Mouse (Mus musculus) liver, embryonic 14.5 days (tissue): ENCODE measurements at regions not wholly inside any gene's neighbourhood (a gene's known extent, or its start where the extent isn't known, plus 50 kb on each side); places are given as distances from the start of the nearest gene placed in this dataset.
"Not testable (repeated sequence)": the region's sequence is repeated elsewhere in the genome, so short reads cannot be mapped to it uniquely, and the experiment has no call there.

Source experiments
- ATAC-seq: fragments of 200-750 bp; cut with Nextera tagmentation; 2 replicates; pipeline ENCODE4 v1.8.0; 2017; ENCODE audit warnings: moderate number of reproducible peaks, mild to moderate bottlenecking, moderate library complexity; ENCODE audit not compliant: insufficient read depth
- DNase-seq, 3 experiments: peaks; one replicate each; pipeline ENCODE4 v3.0.0-alpha.2; 2012 to 2013; ENCODE audit warnings: low read depth in 3 of 3, low spot score in 3 of 3
- H3K27ac ChIP-seq: fragments of 300-500 bp; sonication (generic); 2 replicates; pipeline ENCODE4 v1.5.1; 2014; ENCODE audit warnings: moderate library complexity, mild to moderate bottlenecking, control low read depth, inconsistent platforms
- H3K27me3 ChIP-seq: fragments of 300-500 bp; sonication (generic); 2 replicates; pipeline ENCODE4 v1.6.1; 2014; ENCODE audit warnings: mild to moderate bottlenecking, low read length, moderate library complexity; ENCODE audit not compliant: control insufficient read depth, insufficient read depth
- H3K36me3 ChIP-seq: fragments of 300-500 bp; sonication (generic); replicated peaks from 2 replicates; pipeline ENCODE4 v1.6.1; 2014; ENCODE audit warnings: low read depth; ENCODE audit not compliant: control insufficient read depth, insufficient read depth
- H3K4me1 ChIP-seq, 2 experiments: fragments of 200-500 bp in 1 of 2; fragments of 300-500 bp in 1 of 2; sonication (generic) in 1 of 2; replicated peaks; 2 replicates each; pipeline ENCODE4 v1.6.1; 2012 to 2014; ENCODE audit warnings: antibody characterized with exemption in 1 of 2, inconsistent platforms in 1 of 2, low read length in 1 of 2; ENCODE audit not compliant: control insufficient read depth in 2 of 2, insufficient read depth in 2 of 2
- H3K4me2 ChIP-seq: fragments of 300-500 bp; sonication (generic); 2 replicates; pipeline ENCODE4 v1.6.1; 2014; ENCODE audit warnings: low read depth, mild to moderate bottlenecking, control low read depth, moderate library complexity
- H3K4me3 ChIP-seq, 2 experiments: fragments of 200-500 bp in 1 of 2; fragments of 300-500 bp in 1 of 2; sonication (generic) in 1 of 2; 2 replicates each; pipeline ENCODE4 v1.5.1; 2012 to 2014; ENCODE audit warnings: low read depth in 2 of 2, low read length in 2 of 2, mild to moderate bottlenecking in 2 of 2, control low read depth in 1 of 2, inconsistent platforms in 1 of 2, moderate library complexity in 1 of 2; ENCODE audit not compliant: insufficient read depth in 1 of 2
- H3K9ac ChIP-seq: fragments of 300-500 bp; sonication (generic); replicated peaks from 2 replicates; pipeline ENCODE4 v1.6.1; 2014; ENCODE audit warnings: mild to moderate bottlenecking, control low read depth, moderate library complexity
- H3K9me3 ChIP-seq: fragments of 300-500 bp; sonication (generic); 2 replicates; pipeline ENCODE4 v1.6.1; 2016; ENCODE audit warnings: low read length, mixed read lengths; ENCODE audit not compliant: control insufficient read depth
- CTCF ChIP-seq: IDR thresholded peaks from 2 replicates; pipeline ENCODE4 v1.5.1; 2016; ENCODE audit warnings: antibody characterized with exemption, low read depth, control low read depth
- EP300 ChIP-seq: IDR thresholded peaks from 2 replicates; pipeline ENCODE4 v1.6.1; 2016; ENCODE audit warnings: antibody characterized with exemption, low read depth
- WGBS: fragments of 180-500 bp; shearing (Covaris S2); extraction: QIAGEN DNeasy Blood & Tissue Kit; methylation state at CpG from one replicate; pipeline ENCODE4 v1.1.7; 2014; ENCODE audit not compliant: insufficient replicate concordance; 5-methylcytosine and 5-hydroxymethylcytosine counted together

- Histone ChIP-seq H3K27ac (no peak overlapping the region), H3K36me3 (no peaks in the 10 kb centered on the region), H3K4me1 (no peaks in the 10 kb centered on the region), H3K9me3 (no peaks in the 10 kb centered on the region), H3K27me3 (no peaks in the 10 kb centered on the region), H3K4me2 (no peak overlapping the region), H3K4me3 (no peak overlapping the region), H3K9ac (no peak overlapping the region)
- TF ChIP-seq EP300, result no peak
- no peak for TF ChIP-seq CTCF
- DNase-seq, result no peak
- no peak for ATAC-seq
- WGBS, result 54% methylated on average over 8 of the region's 8 CpGs
These were observed 129.8 kb upstream of the Adcy2 start for GRCm38 (mm10) chr13:69129056-69129620.

- no peak overlapping the region for H3K9ac ChIP-seq
- H3K36me3 ChIP-seq, result no peaks in the 10 kb centered on the region
- WGBS, result 48% methylated on average over 3 of the region's 3 CpGs
- H3K27ac ChIP-seq, result no peak overlapping the region
- H3K4me3 ChIP-seq, result no peak overlapping the region
- DNase-seq (no peak), ATAC-seq (no peak)
- no peaks in the 10 kb centered on the region for H3K9me3 ChIP-seq
- no peak overlapping the region for H3K4me2 ChIP-seq
- H3K4me1 ChIP-seq, result no peaks in the 10 kb centered on the region
- H3K27me3 ChIP-seq, result no peaks in the 10 kb centered on the region
- TF ChIP-seq CTCF (no peak), EP300 (no peak)
These were observed 128.2 kb upstream of the Adcy2 start for GRCm38 (mm10) chr13:69127522-69127921.

- H3K9me3 ChIP-seq, DNase-seq, H3K9ac ChIP-seq, H3K27ac ChIP-seq, H3K27me3 ChIP-seq, ATAC-seq, H3K4me1 ChIP-seq, H3K4me2 ChIP-seq, H3K4me3 ChIP-seq, H3K36me3 ChIP-seq: not testable (repeated sequence)
- 82% methylated on average over 8 of the region's 8 CpGs for WGBS
These were observed 119.4 kb upstream of the Adcy2 start for GRCm38 (mm10) chr13:69118743-69119142.

- no peak for TF ChIP-seq CTCF
- no peak for TF ChIP-seq EP300
- no peak overlapping the region for H3K4me3 ChIP-seq
- WGBS, result 44% methylated on average over 2 of the region's 2 CpGs
- H3K27ac ChIP-seq, result no peak overlapping the region
- DNase-seq (no peak), ATAC-seq (no peak)
- H3K27me3 ChIP-seq, result no peaks in the 10 kb centered on the region
- H3K9me3 ChIP-seq, result no peaks in the 10 kb centered on the region
- no peaks in the 10 kb centered on the region for H3K36me3 ChIP-seq
- no peak overlapping the region for H3K4me2 ChIP-seq
- no peaks in the 10 kb centered on the region for H3K4me1 ChIP-seq
- H3K9ac ChIP-seq, result no peak overlapping the region
These were observed 109.8 kb upstream of the Adcy2 start for GRCm38 (mm10) chr13:69109168-69109567.

DNA sequence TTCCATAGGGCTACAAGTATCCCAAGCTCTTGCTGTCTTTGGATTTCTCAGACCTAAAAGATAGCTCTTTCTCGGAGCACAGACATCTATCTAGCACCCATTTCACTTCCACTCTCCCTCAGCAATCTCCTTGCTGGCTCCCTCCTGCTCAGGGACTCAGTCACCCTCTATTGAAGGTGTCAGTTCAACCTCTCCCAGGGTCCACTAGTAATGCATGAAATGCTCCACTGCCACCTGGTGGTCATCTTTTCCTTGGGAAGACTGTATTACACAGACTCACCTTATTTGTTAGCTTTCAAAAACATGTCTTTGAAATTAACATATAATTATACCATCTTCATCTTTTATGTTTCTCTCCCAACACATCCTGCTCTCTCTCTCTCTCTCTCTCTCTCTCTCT lies 87.3 kb upstream of the Adcy2 start:
- Histone ChIP-seq H3K4me3 (no peak overlapping the region), H3K4me1 (no peaks in the 10 kb centered on the region), H3K9me3 (no peaks in the 10 kb centered on the region), H3K27ac (no peak overlapping the region), H3K9ac (no peak overlapping the region), H3K36me3 (no peaks in the 10 kb centered on the region), H3K27me3 (no peaks in the 10 kb centered on the region), H3K4me2 (no peak overlapping the region)
- TF ChIP-seq CTCF, result peak; percentile 40
- TF ChIP-seq EP300, result no peak
- WGBS, result 17% methylated on average over 1 of the region's 1 CpGs
- ATAC-seq, result no peak
- peak in 1 of 3 experiments; percentile 3 for DNase-seq

DNA sequence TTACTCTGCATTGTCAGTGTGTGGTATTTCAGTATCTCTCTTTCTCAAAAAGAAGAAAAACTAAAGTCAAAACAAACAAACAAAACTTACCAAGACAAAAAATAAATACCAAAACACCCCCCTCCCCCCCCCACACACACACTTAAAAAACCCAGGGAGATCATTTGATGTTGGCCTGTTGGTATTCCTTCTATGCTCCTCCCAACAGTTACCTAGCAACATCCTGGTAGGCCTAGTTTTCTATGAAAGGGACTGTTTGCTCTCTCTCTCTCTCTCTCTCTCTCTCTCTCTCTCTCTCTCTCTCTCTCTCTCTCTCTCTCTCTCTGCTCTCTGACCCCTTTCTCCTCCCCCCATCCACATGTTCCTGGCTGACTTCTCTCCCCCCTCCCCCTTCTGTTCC lies 71.0 kb upstream of the Adcy2 start:
- Histone ChIP-seq H3K27ac (no peak overlapping the region), H3K9ac (no peak overlapping the region), H3K4me1 (no peaks in the 10 kb centered on the region), H3K4me2 (no peak overlapping the region), H3K27me3 (no peaks in the 10 kb centered on the region), H3K4me3 (no peak overlapping the region), H3K9me3 (no peaks in the 10 kb centered on the region), H3K36me3 (no peaks in the 10 kb centered on the region)
- TF ChIP-seq CTCF, result no peak
- TF ChIP-seq EP300, result no peak
- ATAC-seq (no peak), DNase-seq (no peak)
